Mouse (Mus musculus): ENCODE data around the gene March6.

DNA sequence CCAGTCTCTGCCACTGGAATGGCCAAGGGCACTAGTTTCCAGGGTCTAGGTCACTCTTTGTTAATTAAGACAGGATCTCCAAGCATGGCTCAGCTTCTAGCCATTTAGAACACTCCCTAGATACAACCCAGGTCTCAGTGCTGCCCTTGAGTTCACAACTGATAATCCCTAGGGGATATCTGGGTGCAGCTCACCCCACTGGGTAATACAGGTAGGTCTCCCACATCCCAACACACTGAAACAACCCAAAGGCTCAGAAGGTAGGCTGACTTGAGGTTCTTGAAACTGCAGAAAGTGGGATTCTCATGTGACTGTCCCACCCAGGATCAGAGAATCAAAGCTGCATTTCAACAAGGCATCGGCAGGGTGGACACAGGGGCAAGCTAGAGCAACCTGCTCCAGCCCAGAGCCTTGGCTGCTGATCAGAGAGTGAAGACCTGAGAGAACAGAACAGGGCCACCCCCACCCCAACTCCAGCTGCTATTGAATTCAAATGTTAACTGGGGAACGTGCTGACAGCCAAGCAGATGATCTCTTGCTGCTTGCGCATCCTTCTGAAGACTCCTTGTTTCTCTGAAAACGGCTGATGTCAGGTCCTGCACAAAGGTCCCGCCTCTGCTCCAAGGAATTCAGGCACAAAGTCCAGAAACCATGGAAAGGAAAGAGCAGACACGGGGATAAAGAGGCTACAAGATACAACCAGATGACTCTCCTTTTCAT, 116.5 kb downstream of the March6 start:
- TF ChIP-seq CHD2 (IDR thresholded peaks at IDR 0.05; ENCODE audit: low read depth, low read length) (no peak), HCFC1 (IDR thresholded peaks at IDR 0.05; ENCODE audit: borderline replicate concordance, insufficient read depth, low read length) (no peak), MAFK (IDR thresholded peaks at IDR 0.05; ENCODE audit: insufficient read depth, low read depth, low read length) (no peak)

Data from ES-E14 (cell line).